Mouse (Mus musculus) lung, embryonic 15.5 days (tissue): ENCODE measurements around the gene Negr1. TPM values are rescaled to one million over a fixed set of nuclear protein-coding genes. Genes with fewer than 3 reads are reported as not detected.

ENCODE experiments used
- ATAC-seq: fragments of 200-750 bp; cut with Nextera tagmentation; 2 replicates; pipeline ENCODE4 v1.8.0; 2017; ENCODE audit warnings: moderate number of reproducible peaks, borderline replicate concordance; ENCODE audit not compliant: low FRiP score, low TSS enrichment; ENCODE audit errors: extremely low read depth
- H3K27ac ChIP-seq: fragments of 300-500 bp; sonication (generic); 2 replicates; pipeline ENCODE4 v1.5.1; 2015; ENCODE audit warnings: moderate library complexity, mild to moderate bottlenecking, inconsistent platforms
- H3K27me3 ChIP-seq: fragments of 300-500 bp; sonication (generic); 2 replicates; pipeline ENCODE4 v1.6.1; 2015; ENCODE audit warnings: inconsistent platforms
- H3K36me3 ChIP-seq: fragments of 300-500 bp; sonication (generic); 2 replicates; pipeline ENCODE4 v1.6.1; 2015; ENCODE audit warnings: inconsistent platforms
- H3K4me1 ChIP-seq: fragments of 300-500 bp; sonication (generic); 2 replicates; pipeline ENCODE4 v1.6.1; 2015; ENCODE audit warnings: inconsistent platforms
- H3K4me2 ChIP-seq: fragments of 300-500 bp; sonication (generic); 2 replicates; pipeline ENCODE4 v1.6.1; 2015; ENCODE audit warnings: inconsistent platforms, mild to moderate bottlenecking, moderate library complexity
- H3K4me3 ChIP-seq: fragments of 300-500 bp; sonication (generic); 2 replicates; pipeline ENCODE4 v1.5.1; 2015; ENCODE audit warnings: mild to moderate bottlenecking, inconsistent platforms
- H3K9ac ChIP-seq: fragments of 300-500 bp; sonication (generic); 2 replicates; pipeline ENCODE4 v1.6.1; 2015; ENCODE audit warnings: inconsistent platforms
- H3K9me3 ChIP-seq: fragments of 300-500 bp; sonication (generic); 2 replicates; pipeline ENCODE4 v1.6.1; 2016; ENCODE audit warnings: inconsistent platforms
- WGBS: fragments of 180-500 bp; shearing (Covaris S2); methylation state at CpG from one replicate; pipeline ENCODE4 v1.1.7; 2015; 5-methylcytosine and 5-hydroxymethylcytosine counted together
- polyA plus RNA-seq: library from polyadenylated mRNA; unstranded; fragments of >200 nt; fragmentation: Nextera tagmentation; extraction: Ambion mirVana; gene quantifications from 2 replicates; pipeline ENCODE4 v1.2.1, GENCODE M21; 2015

Gene Negr1
- polyA plus RNA-seq, 1 experiment from 2014 or later, result 7.5 TPM

DNA sequence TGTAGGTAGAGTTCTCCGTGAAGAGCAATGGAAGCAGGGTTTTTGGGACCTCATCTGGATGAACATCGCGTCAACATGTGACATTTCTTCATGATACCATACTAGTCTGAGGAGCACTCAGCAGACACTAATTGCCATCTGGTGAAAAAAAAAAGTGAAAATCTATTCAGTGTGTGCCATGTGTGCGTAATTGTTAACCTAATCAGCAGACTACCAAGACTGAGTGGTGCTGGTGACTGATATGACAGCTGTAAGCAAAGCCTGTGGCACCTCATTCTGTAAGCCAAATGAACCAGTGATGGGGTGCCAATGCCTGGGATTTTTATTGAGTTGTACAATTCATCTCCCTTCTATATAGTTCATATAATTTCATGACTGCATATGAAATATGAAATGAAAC lies 29.0 kb downstream of the Negr1 start:
- WGBS, result 87% methylated on average over 4 of the region's 4 CpGs
- Histone ChIP-seq H3K9ac (no peak overlapping the region), H3K9me3 (no peaks in the 10 kb centered on the region), H3K27me3 (no peaks in the 10 kb centered on the region), H3K36me3 (no peaks in the 10 kb centered on the region), H3K27ac (no peak overlapping the region), H3K4me1 (no peaks in the 10 kb centered on the region), H3K4me3 (no peak overlapping the region), H3K4me2 (no peak overlapping the region)
- ATAC-seq, result no peak

DNA sequence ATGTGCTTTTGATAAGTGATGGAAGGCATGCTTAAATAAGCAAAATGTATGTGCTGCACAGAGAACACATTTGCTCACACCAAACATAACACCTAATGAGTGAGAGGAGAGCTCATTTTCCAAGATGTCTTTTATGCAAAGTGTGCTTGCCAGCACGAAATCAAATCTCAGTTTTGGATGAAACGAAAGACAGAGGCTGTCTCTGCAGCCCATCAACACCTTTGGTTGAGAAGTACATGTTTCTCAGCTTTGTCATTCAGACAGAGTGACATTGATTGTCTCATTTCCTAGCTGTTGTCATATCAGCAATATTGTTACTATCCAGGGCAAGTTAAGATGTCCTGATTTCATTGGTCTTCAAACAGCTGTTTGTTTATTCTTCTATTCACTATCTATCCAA lies 29.5 kb downstream of the Negr1 start:
- 65% methylated on average over 2 of the region's 2 CpGs for WGBS
- no peaks in the 10 kb centered on the region for H3K4me1 ChIP-seq
- H3K36me3 ChIP-seq, result no peaks in the 10 kb centered on the region
- H3K9me3 ChIP-seq, result no peaks in the 10 kb centered on the region
- ATAC-seq, result no peak
- H3K4me2 ChIP-seq, result no peak overlapping the region
- no peak overlapping the region for H3K9ac ChIP-seq
- no peak overlapping the region for H3K4me3 ChIP-seq
- no peak overlapping the region for H3K27ac ChIP-seq
- no peaks in the 10 kb centered on the region for H3K27me3 ChIP-seq

DNA sequence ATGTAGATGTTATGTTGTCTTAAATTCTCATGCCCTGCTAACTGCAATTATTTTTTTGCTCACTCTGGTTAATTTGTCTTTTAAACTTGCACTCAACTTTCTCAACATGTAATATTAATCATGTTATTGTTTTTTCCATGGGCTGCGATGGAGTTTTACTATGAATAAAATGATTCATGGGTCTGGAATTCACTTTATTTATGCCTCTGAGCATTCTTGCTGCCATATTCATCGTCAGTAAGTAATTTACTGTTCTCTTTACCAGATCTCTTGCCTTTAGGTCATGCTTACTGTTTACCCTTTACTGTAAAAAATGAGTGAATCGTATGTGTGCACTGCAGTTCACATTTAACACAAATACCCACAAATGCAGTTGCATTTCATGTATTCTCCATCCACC lies 45.3 kb downstream of the Negr1 start:
- no peaks in the 10 kb centered on the region for H3K27me3 ChIP-seq
- no peak for ATAC-seq
- no peaks in the 10 kb centered on the region for H3K4me1 ChIP-seq
- H3K4me2 ChIP-seq, result no peak overlapping the region
- no peak overlapping the region for H3K4me3 ChIP-seq
- 53% methylated on average over 3 of the region's 3 CpGs for WGBS
- no peaks in the 10 kb centered on the region for H3K36me3 ChIP-seq
- no peak overlapping the region for H3K9ac ChIP-seq
- no peak overlapping the region for H3K27ac ChIP-seq
- no peaks in the 10 kb centered on the region for H3K9me3 ChIP-seq

DNA sequence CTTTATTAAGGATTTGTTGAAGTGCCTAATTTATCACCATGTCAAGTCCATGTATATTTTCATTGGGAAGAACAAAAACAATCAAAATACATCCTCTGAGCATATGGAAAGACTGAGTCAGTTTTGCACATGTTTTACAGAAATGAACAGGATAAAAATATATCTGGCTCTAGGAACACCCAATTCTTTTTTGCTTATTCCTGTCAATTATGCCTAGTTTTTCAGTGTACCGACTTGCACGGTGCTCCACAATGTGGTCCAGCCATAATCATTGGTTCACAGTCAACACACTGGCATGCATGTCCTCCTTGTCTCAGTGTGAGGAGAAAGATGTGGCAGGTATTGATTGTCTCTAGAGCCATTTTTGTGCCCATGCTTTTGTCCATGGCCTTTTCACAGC lies 58.3 kb downstream of the Negr1 start:
- ATAC-seq, result no peak
- H3K27ac ChIP-seq, result no peak overlapping the region
- H3K4me3 ChIP-seq, result no peak overlapping the region
- no peaks in the 10 kb centered on the region for H3K27me3 ChIP-seq
- no peaks in the 10 kb centered on the region for H3K9me3 ChIP-seq
- no peaks in the 10 kb centered on the region for H3K4me1 ChIP-seq
- H3K4me2 ChIP-seq, result no peak overlapping the region
- 88% methylated on average over 2 of the region's 2 CpGs for WGBS
- H3K36me3 ChIP-seq, result no peaks in the 10 kb centered on the region
- no peak overlapping the region for H3K9ac ChIP-seq

DNA sequence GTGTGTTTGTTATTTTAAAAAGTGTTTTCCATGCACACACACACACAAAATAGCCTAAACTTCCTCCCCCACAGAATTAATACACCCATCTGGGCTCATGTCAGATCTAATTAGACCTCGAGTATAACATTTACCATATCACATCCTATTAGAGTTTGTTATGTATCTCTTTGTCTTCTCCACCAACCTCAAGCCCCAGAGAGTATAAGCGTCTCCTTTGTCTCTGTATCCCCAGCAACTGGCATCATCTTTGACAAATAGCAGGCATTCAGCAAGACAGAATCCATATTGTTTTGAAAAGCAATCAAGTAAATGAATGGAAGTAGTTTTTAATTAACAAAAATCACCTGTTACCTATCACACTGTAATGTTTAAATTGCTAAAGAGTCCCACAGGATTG lies 67.0 kb downstream of the Negr1 start:
- Histone ChIP-seq H3K4me2 (no peak overlapping the region), H3K9ac (no peak overlapping the region), H3K4me3 (no peak overlapping the region), H3K27me3 (no peaks in the 10 kb centered on the region), H3K4me1 (no peaks in the 10 kb centered on the region), H3K27ac (no peak overlapping the region), H3K36me3 (no peaks in the 10 kb centered on the region), H3K9me3 (no peaks in the 10 kb centered on the region)
- 60% methylated on average over 2 of the region's 2 CpGs for WGBS
- no peak for ATAC-seq

DNA sequence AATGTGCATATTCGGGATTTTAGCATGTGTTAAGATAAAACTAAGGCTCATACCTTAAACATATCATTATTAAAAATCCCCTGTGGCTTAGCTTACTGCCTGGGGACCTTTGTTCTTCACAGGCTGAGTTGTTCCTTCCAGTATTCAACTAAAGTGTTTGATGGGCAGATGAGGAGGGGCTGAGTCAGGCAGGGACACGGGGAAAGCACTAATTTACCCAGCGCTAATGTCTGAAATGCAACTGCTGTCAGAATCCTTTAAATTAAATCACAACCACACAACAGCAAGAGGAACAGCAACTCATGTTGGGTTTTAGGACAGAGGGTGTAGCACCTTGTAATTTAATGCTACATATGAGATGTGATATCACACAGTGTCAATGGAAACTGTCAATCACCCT lies 71.3 kb downstream of the Negr1 start:
- 60% methylated on average over 3 of the region's 3 CpGs for WGBS
- H3K9me3 ChIP-seq, result no peaks in the 10 kb centered on the region
- H3K9ac ChIP-seq, result no peak overlapping the region
- H3K4me1 ChIP-seq, result no peaks in the 10 kb centered on the region
- H3K27ac ChIP-seq, result no peak overlapping the region
- H3K27me3 ChIP-seq, result no peaks in the 10 kb centered on the region
- H3K4me2 ChIP-seq, result no peak overlapping the region
- no peak for ATAC-seq
- no peaks in the 10 kb centered on the region for H3K36me3 ChIP-seq
- H3K4me3 ChIP-seq, result no peak overlapping the region

DNA sequence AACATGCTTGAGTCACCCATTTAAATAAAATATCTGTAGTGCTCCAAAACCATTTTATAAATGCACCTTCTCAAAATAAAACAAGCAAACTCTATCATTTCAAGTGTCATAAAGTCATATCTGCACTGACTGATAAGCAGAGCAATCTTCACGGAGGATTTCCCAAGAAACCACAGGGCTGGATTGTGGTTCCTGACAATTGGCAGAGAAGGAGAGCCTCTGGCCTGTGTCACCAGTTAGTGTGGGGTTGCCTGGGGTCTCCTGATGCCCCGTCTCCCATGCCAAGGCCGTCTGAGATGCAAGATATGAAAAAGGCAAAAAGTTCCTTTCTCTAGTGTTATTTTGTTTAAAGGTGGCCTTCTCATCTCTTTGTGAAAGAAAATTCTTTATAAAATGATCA lies 77.8 kb downstream of the Negr1 start:
- Histone ChIP-seq H3K4me2 (no peak overlapping the region), H3K27me3 (no peaks in the 10 kb centered on the region)
- no peak for ATAC-seq

DNA sequence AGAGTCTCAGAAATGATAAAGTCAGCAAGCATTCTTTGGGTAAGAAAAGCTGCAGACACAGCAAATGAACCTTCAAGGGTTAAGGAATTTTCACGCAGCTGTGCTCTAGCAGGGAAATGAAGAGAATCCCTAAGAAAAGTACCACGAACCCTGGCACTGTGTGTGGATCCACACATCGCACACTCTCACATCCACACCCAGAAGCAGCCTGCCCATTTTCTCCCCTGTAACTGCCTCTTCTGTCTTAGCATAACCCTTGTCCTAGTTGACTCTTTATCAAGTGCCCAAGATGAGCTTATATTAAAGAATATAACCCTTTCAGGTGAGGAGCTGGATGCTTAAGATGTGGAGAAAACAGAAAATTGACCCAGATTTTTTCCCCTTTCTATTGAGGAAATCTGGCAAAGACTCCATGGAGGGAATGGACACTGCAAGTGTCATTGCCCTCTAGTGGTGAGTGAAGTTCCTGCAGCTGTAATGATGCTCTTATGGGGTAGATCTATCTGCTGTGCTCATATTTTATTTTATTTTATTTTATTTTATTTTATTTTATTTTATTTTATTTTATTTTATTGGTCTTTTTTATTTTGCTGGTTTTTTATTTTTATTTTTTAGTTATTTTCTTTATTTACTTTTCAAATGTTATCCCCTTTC lies 82.2 kb downstream of the Negr1 start:
- no peak for ATAC-seq
- WGBS, result 78% methylated on average over 3 of the region's 3 CpGs

More for the DNA sequence above, 77.8 kb downstream of the Negr1 start:
- Histone ChIP-seq H3K27ac (no peak overlapping the region), H3K4me3 (no peak overlapping the region), H3K9me3 (no peaks in the 10 kb centered on the region), H3K36me3 (no peaks in the 10 kb centered on the region), H3K9ac (no peak overlapping the region), H3K4me1 (no peaks in the 10 kb centered on the region)
- WGBS, result 54% methylated on average over 3 of the region's 3 CpGs

DNA sequence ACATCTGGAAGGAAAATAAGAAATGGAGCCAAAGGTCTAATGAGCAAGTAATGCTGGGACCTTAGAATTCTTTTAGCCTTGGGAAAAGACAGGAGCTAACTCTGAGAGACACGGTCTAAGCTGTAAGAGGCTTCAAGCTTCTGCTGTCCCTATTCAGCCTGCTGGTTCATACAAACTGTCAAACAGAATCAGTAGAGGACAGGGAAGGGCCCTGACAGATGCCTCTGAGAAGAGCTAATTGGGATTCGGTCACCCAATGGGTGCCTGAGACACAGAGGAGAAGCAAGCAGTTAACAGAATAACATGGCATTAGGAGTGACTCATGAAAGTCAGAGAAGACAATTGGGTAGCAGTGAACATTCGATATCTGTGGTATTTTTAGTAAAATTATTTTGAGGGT lies 86.8 kb downstream of the Negr1 start:
- 78% methylated on average over 3 of the region's 3 CpGs for WGBS
- Histone ChIP-seq H3K9ac (no peak overlapping the region), H3K4me2 (no peak overlapping the region), H3K36me3 (no peaks in the 10 kb centered on the region), H3K27ac (no peak overlapping the region), H3K27me3 (no peaks in the 10 kb centered on the region), H3K4me1 (no peaks in the 10 kb centered on the region), H3K4me3 (no peak overlapping the region), H3K9me3 (no peaks in the 10 kb centered on the region)
- no peak for ATAC-seq

More for the DNA sequence above, 82.2 kb downstream of the Negr1 start:
- no peaks in the 10 kb centered on the region for H3K9me3 ChIP-seq
- no peak overlapping the region for H3K27ac ChIP-seq
- H3K4me3 ChIP-seq, result no peak overlapping the region
- no peak overlapping the region for H3K4me2 ChIP-seq
- H3K9ac ChIP-seq, result no peak overlapping the region
- no peaks in the 10 kb centered on the region for H3K4me1 ChIP-seq
- no peaks in the 10 kb centered on the region for H3K36me3 ChIP-seq
- H3K27me3 ChIP-seq, result no peaks in the 10 kb centered on the region

DNA sequence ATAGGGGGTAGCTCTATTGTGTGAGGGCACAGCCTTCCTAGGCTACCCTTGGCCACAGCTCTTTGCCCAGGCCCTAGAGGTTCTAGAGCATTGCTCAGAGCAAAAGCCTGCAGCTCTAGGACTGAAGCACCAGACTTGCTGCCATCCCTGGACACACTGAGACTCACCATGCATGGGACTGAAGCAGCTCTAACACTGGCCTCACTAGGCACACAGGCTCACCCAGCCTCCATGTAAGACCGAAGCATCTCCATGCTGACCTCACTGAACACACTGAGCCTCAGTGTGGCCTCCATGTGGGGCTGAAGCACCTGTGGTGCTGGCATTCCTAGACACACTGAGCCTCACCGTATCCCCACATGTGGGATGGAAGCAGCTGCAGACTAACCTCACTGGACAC lies 101.0 kb downstream of the Negr1 start:
- Histone ChIP-seq H3K36me3 (no peaks in the 10 kb centered on the region), H3K4me1 (no peaks in the 10 kb centered on the region), H3K4me2 (no peak overlapping the region), H3K27me3 (no peaks in the 10 kb centered on the region), H3K9me3 (no peaks in the 10 kb centered on the region), H3K27ac (no peak overlapping the region), H3K9ac (no peak overlapping the region), H3K4me3 (no peak overlapping the region)
- ATAC-seq, result no peak; the same call in 1 of the 2 replicates
- WGBS, result 89% methylated on average over 2 of the region's 2 CpGs

DNA sequence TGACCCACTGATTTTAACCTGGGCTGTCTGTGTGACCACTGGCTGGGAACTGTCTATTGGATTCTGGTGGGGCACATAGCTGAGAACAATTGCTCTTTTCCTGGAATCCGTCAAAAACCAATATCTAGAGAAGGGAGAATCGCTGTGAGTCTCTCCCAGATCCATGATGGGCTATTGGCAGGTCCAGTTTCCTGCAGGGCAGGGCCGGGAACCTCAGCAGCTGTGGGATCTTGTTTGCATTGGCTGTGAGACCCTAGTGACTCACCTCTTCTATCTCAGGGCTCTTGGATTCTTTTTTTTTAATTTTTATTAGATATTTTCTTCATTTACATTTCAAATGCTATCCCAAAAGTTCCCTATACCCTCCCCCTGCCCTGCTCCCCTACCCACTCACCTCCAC lies 111.0 kb downstream of the Negr1 start:
- no peak overlapping the region for H3K27ac ChIP-seq
- H3K4me3 ChIP-seq, result no peak overlapping the region
- no peak overlapping the region for H3K9ac ChIP-seq
- no peaks in the 10 kb centered on the region for H3K4me1 ChIP-seq
- 70% methylated on average over 3 of the region's 3 CpGs for WGBS
- ATAC-seq, result no peak
- no peaks in the 10 kb centered on the region for H3K9me3 ChIP-seq
- H3K36me3 ChIP-seq, result no peaks in the 10 kb centered on the region
- no peaks in the 10 kb centered on the region for H3K27me3 ChIP-seq
- H3K4me2 ChIP-seq, result no peak overlapping the region

DNA sequence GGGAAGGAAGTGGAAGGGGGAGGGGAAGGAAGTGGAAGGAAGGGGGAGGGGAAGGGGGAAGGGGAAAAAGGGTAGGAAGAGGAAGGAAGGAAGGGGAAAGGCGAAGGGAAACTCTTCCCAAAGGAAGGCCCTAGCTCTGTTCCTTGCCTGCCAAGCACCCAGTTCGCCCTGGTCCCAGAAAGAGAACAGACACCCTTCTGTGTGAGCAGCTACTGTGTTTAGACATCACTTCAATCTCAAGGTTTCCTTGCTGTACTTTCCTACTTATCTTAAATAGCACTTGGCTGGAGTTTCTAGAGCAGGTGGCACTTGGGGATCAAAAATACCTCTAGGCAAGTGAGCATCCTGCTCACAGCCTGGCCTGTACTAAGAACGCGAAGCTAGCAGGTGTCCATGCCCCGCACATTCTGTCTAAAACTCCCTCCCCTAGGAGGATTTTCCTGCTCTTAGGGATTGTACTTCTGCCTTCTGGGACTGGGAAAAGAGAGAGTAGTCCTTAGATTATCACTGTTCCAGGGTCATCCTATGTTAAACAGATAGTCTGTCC lies 128.5 kb downstream of the Negr1 start:
- Histone ChIP-seq H3K9ac (no peak overlapping the region), H3K4me2 (no peak overlapping the region), H3K27ac (no peak overlapping the region), H3K36me3 (no peaks in the 10 kb centered on the region), H3K9me3 (no peaks in the 10 kb centered on the region), H3K27me3 (no peaks in the 10 kb centered on the region), H3K4me3 (no peak overlapping the region), H3K4me1 (no peaks in the 10 kb centered on the region)
- no peak for ATAC-seq
- WGBS, result 75% methylated on average over 5 of the region's 5 CpGs

DNA sequence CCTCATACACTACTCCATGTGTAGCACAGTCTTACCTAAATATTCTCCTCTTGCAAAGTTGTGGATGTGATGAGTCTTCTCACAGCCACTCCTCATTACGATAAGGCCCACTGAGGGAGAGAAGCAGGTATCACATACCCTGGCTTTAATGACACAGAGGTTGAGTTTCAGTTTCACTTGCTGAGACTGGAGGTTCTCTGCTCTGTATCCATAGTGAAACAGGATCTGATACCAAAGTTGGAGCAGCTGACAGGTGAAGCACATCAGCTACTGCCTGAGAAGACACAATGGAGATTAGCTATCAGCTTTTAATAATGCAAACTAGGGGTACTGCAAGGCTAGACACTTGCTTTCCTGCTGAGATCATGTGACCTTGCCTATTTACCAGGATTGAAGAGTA lies 137.1 kb downstream of the Negr1 start:
- 85% methylated on average over 1 of the region's 1 CpGs for WGBS
- Histone ChIP-seq H3K4me1 (no peaks in the 10 kb centered on the region), H3K4me3 (no peak overlapping the region), H3K36me3 (no peaks in the 10 kb centered on the region), H3K9me3 (no peaks in the 10 kb centered on the region), H3K27ac (no peak overlapping the region), H3K27me3 (no peaks in the 10 kb centered on the region), H3K9ac (no peak overlapping the region), H3K4me2 (no peak overlapping the region)
- no peak for ATAC-seq
